Mouse (Mus musculus): Measurements from ENCODE around the gene Rgs6.

Gene Rgs6

DNA sequence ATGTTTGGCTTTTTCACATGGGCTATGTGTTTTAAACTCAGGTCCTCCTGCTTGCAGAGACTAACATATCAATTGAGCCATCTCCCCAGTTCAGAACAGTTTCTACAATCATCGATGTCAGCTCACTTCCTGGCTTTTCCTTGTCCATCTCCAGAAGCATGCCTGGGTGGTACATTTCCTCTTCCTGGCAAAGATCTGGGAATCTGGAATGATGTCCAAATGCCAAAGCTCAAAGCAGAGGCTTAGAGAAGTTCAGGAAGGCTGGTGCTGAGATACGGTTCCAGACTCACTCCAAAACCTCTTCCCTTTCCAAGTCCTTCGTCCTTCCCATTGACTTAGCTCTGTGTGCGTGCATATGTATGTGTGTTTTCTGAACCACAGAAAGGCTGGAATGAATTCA, 59.8 kb downstream of the Rgs6 start:
- DNase-seq (ENCODE audit: low read depth, low spot score), result no peak

DNA sequence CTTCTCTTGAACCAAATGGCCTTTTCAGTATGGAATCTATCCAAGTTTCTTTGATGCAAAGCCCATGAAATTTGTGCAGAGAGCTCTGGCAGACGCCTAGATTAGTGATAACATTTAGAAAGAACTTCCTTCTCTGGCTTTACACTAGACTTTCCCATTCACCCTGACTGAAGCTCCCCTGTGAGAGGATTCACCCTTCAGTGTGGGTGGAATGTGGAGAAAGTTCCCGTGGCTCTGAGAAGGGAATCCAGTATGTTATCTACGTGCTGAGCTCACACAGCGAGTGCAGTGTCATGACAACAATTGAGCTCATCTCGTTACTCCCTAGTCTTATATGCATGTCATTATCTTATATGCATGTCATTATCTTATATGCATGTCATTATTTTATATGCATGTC, 61.9 kb downstream of the Rgs6 start:
- DNase-seq (ENCODE audit: low read depth, low spot score), result no peak

DNA sequence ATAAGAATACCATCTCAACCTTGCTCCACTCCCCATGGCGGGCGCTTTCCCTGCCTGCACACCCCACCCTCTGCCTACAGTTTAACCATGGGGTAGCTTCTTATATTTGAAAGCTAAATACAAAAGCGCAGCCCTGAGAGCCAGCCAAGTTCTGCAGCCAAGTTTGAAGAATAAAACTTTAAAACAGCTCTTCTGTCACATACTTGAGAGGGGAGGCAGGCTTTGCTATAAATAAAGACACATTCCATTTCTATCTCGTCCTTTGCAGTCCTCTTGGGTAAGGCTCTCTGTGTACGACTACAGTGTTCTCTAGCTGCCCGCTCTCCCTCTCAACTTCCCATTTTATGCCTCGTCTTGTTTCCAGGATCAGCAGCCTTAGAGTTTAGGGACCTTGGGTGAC, 76.5 kb downstream of the Rgs6 start:
- DNase-seq (ENCODE audit: low read depth, low spot score), result peak; percentile 85

DNA sequence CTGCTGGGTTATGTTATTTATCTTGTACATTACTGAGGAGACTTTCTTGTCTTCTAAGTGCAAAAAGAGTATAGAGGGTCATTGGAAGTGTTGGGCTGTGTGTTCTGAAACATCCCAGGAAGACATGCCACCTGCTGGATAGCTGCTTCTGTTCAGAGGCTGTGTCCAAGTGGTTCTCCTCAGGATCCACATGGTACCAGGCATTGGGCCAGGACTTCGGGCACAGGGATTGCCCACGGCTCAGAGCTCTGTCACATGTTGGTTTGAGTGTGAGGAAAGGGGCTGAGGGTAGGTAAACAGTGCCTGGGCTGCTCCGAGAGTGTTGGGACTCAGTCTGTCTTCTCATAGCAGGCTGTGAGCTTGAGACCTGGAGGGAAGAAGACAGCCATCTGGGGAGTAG, 79.3 kb downstream of the Rgs6 start:
- DNase-seq (ENCODE audit: low read depth, low spot score), result no peak

DNA sequence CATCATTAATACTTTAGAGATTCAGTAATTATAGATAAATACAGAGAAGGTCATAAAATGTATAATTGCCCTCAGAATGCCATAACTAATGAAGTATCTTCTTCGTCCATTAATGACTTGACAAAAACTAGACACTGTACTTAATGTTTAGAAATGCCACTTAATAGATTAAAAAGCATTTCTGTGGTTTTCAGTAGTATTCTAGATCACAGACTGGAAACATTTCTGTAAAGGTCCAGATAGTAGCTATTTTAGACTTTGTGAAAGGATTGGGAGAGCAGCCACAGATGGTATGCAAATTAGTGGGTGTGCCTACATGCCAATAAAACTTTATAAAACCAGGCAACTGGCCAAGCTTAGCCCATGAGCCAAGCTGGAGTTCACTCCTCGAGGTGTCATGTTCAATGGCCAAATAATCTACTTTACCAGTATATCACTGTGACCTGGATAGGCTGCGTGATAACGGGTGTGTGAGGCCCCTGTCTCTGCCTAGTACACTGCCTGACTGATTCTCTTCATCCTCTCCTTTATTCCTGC, 82.2 kb downstream of the Rgs6 start:
- peak; percentile 35 for DNase-seq (ENCODE audit: low read depth, low spot score)

DNA sequence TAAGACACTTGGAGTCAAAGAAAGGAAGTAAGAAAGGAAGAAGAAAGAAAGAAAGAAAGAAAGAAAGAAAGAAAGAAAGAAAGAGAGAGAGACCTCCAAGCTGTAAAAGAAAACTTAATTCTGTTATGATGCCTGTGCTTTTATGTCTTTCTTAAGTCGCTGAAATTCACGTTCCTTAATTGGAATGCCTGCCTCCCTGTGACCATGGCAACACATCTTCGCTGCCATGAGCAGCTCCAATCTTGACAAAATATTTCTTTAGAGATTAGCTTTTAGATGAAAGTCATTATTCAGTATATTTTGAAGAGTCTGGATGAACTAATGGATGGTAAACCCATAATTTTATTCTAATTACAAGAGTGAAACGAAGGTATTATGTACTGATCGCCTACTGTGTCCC, 83.5 kb downstream of the Rgs6 start:
- DNase-seq (ENCODE audit: low read depth, low spot score), result no peak

DNA sequence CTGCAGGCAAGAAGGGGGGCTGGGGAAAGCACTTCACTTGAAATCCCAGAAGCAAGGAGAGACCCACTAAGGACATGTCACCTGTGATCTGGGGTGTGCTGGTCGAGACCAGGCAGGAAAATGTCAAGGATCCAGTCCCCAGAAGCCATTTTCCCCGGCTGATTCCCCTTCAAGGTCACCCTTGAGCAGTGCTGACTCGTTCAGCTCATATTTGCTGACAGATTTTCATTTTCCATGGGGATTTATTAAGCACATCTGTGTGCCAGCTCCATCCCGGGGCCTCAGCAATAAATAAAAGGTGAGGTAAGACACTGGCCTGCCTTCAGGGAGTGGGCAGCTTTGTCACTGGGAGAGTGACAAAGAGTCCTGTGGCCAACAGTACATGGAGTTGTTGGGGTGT, 87.0 kb downstream of the Rgs6 start:
- no peak for DNase-seq (ENCODE audit: low read depth, low spot score)

DNA sequence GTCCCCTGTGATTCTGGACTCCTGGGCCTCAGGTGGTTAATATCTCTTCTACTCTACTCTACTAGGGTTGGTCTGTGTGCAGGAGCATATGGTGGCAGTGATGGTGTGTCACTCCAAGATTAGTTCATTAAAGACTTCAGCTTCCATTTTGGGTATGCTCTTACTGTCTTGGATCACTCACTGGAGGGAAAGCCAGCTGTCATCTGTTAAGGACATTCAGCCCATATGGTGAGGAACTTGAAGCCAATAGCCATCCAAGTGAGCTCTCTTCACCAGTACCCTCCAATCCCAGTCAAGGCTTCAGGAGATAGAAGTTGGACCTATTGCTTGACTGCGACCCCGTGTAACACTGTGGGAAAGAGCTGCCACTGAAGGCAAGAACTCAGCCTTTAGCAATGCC, 98.9 kb downstream of the Rgs6 start:
- peak; percentile 55 for DNase-seq (ENCODE audit: low read depth, low spot score)

DNA sequence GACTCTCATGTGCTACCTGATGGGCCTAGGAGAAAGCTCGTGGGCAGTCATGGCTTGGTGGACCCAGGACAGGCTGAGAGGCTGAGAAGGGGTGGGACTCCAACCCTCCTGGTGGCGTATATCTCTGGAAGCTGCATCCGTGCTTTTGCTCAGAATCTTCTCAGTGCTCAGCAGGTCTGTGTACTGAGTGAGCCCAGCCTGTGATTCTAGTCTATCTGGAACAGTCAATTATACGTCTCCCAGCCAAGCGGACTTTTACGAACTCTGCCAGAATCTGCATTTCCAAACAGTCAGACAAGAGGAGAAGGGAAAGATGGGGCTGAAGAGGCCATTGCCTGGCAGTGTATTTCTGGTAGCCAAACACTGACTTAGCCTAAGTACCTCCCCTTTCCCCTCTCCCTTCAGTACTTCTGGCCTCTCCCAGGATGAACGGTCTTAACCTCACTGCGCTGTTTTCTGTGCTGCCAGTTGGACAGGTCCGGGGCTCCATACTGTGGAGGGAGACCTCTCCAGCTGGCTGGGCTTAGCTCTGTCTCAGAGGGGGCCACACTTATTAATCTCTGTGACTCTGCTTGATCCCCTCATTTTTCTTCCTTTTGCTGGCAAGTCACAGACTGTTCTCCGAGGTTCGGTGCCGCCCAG, 110.9 kb downstream of the Rgs6 start:
- DNase-seq (ENCODE audit: low read depth, low spot score), result no peak

DNA sequence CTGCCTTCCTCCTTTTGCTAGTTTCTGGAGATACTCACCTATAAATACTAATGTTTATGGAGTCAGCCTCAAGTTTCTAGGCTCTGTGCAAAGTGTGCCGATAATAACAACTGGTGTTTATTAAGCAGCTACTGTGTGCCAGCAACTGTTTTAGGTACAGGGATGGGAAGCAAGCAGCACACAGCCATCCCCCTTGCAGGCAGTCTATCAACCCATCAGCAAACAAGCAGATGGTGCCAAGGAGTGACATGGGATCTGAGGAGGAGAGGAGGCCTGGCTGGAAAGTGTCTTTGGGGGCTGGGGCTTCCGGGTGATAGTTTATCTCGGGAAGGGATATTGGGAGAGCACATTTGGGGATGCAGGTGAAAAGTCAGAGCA, 111.4 kb downstream of the Rgs6 start:
- DNase-seq (ENCODE audit: low read depth, low spot score), result no peak

DNA sequence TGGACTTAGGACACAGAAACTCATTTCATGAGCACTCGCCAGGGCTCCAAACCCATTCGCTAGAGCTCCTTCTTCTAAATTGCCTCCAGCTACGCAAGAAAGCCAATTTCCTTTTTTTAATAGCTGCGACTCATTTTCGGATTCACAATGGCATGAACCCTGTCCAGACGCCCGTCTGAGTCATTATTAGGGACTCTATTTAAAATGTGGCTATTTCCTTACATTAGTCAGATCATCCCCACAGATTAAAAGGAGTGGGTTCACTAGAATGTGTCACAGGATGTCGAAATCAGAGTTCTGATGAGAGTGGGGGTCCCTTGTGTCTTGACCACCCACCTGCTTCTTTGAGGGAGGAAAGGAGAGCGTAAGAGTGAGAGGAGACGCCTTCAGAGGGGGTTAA, 112.1 kb downstream of the Rgs6 start:
- no peak for DNase-seq (ENCODE audit: low read depth, low spot score)

DNA sequence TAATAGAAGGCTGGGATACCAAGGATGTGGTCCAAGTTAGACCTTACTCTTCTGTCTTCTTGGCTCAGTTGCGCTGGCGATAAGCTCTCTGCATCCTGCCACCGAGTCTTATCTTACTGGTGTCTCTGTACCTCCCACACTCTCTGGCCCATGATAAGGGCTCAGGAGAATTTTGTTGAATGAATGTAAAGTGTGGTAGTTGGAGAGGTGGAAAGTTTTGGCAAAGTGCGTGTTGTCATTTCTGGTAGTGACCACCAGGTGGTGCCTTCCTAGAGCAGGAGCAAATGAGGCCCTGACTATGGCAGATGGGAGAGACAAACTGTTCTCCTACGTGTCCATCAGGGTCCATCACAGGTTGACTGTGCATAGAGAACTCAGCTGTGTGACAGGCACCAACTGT, 112.7 kb downstream of the Rgs6 start:
- no peak for DNase-seq (ENCODE audit: low read depth, low spot score)

DNA sequence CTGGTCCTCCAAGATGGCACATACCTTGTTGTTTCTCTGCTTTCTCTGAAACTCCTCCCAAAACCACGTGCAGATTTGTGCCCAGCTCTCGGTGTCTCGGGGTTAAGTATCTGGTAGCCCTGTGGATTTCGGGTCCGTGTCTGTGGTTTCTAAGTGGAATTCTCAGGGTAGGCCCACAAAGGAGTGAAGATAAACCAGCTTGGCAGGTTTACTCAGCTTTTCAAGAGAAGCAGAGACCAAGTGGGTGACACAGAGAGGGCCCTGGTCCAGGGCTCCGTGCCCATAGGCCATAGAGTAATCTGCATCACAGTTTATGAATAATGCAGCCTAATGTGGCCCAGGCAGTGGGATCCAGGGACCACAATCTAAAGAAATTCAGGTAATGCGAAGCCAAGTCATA, 113.3 kb downstream of the Rgs6 start:
- DNase-seq (ENCODE audit: low read depth, low spot score), result no peak

DNA sequence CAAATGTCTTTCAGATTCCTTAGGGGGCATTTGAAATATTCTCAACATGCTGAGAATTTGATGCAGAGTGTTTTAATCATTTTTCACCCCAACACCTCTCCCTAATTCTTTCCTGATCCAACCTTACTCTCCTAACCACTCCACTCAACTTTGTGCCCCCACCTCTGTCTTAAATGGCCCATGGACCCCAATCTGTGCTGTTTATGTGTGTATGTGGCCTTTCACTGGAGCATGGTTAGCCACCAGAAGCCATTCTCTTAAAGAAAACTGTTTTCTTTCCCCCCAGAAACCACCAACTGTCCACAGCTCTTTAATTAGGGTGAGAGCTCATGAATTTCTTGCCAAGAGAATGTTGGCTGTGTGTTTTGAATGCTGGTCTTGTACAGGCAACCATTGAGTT, 122.3 kb downstream of the Rgs6 start:
- no peak for DNase-seq (ENCODE audit: low read depth, low spot score)

DNA sequence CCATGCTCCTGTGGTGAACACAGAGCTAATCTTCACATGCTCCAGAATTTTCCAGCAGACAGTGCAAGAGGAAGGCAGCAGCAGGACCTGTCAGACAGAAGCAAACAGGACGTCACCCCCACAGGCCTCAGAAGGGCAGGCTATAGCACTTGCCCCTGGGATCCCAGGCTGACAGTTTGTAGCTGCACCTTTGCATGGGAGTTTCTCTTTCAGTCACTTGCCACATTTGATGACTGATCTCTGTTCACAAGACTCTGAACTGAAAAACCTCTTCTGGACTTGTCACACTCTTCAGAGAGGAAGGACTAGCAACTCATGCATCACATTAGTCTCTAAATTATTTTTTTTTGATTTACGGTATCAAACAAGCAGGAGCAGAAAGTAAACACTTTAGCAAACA, 126.2 kb downstream of the Rgs6 start:
- DNase-seq (ENCODE audit: low read depth, low spot score), result no peak

DNA sequence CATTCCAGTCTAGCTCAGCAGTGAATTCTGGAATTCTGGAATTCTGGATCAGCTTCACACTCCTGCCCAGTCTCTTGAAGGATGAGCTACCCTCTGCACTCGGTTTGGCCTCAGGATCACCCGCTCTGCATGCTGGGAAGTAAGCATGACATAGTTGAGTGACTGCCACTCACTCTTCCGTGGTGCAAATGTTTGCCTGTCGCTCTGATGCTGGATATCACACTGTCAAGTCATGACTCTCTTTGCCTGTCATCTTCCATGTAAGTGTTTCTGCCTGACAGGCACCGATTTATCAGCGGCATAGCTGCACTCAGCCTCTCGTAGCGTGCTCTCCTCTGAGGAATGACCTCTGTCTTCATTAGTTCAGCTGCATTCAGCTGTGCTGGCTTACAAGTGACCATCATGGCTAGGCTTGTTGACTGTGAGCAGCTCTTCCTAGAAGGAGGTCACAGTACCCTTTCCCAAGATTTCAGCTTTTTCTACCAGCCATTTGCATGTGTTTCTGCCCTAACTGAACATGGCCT, 135.0 kb downstream of the Rgs6 start:
- no peak for DNase-seq (ENCODE audit: low read depth, low spot score)

DNA sequence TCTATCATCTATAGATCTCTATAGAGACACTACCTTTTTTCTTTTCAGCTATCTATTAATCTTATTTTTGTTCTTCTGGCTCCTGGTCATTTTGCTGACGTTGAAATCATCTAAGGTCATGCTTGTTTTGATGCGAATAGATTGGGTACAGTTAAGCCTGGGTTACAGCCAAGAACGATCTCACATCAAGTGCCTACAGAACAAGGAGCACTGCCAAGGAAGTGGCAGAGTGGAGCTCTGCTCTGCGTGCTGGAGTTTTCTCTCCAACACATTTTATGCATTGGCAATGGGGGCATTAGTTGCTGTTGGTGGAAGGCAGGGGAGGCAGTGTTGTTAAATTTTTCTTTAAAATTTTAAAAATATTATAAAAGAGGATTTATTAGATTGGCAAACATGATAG, 138.2 kb downstream of the Rgs6 start:
- DNase-seq (ENCODE audit: low read depth, low spot score), result peak; percentile 19

DNA sequence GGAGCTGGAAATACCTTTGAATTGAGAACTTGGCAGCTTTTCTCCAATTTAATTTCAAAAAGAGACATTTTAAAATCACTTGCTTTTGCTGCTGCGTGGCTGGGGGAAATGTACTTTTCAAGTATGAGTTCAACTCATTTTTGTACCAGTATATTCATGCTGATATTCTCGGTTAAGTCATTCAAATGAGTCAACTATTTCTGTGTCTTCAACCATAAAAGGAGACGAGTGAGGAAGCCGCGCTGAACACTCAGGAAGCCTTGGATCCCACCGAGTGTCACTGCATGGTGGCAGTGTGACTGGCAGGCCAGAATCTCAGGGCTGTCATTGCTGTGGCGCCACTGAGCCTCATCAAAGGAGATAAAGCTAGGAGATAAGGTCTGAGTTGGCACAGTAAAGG, 143.5 kb downstream of the Rgs6 start:
- no peak for DNase-seq (ENCODE audit: low read depth, low spot score)

DNA sequence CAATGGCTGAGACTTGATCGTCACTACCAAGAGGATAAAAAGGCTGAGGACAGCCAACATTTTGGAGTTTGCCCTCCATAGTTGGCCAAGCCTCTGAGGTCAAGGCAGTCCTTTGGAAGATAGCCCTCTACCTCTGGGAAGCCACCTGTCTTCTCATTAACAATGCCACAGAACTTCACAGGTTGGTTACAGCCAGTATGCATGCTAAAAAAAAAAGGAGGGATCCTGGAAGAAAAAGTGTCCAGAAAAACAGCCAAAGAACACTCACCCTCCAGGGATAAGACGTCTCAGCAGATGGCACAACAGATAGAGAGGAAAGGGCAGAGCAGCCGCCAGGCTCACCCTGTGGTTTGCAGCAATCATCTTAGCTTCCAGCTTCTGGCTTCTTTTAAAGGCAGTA, 154.9 kb downstream of the Rgs6 start:
- DNase-seq (ENCODE audit: low read depth, low spot score), result no peak

DNA sequence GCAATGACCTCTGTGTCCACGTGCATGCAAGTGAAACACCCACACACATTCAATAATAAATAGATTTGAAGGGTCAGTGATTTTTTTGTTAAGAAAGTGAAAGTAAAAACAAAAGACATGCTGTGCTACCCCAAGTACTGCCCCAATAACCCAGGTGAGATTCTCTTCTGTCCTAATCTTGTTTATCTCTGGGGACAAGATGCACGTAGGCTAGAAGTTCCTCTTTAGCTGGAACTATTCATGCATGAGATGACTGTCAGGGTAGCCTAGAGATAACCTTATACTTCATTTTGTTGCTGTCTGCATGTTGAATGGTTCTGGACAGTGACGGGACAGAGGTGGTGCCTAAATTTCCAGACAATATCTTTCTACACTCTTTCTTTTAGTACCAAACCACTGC, 155.9 kb downstream of the Rgs6 start:
- no peak for DNase-seq (ENCODE audit: low read depth, low spot score)

DNA sequence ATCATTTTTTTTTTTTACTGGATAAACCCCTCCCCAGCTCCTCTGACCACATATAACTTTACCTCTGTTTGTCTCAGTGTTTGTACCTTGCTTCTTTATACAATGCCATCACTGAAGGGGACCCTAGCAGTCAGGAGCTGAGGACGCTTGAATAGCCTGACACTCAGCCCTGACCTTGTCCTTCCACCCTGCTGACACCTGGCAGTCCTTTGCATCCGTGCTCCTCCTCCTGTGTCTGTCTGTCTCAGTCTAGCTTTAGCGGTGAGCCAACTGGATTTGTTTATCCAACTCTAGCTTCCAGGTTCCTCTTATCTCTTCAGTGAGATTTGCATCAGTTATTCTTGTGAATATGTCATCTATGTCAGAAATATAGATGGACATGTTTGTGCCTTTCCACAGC, 156.7 kb downstream of the Rgs6 start:
- no peak for DNase-seq (ENCODE audit: low read depth, low spot score)

DNA sequence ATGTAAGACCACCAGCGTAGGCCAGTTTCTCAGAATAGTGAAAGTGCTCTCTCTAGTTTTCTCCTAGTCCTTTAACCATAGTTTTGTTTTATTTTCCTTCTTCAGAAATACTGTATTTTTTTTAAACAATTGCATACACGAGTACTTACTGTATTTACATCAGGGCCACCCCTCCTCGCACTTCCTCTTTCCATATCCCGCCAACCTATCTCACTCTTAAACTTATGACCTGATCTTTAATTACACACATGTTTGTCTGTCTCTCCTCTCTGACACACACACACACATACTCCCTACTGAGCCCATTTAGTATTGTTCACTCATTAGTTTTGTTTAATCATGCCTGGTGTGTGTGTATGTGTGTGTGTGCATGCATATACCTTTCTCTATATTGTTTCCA, 159.0 kb downstream of the Rgs6 start:
- no peak for DNase-seq (ENCODE audit: low read depth, low spot score)

DNA sequence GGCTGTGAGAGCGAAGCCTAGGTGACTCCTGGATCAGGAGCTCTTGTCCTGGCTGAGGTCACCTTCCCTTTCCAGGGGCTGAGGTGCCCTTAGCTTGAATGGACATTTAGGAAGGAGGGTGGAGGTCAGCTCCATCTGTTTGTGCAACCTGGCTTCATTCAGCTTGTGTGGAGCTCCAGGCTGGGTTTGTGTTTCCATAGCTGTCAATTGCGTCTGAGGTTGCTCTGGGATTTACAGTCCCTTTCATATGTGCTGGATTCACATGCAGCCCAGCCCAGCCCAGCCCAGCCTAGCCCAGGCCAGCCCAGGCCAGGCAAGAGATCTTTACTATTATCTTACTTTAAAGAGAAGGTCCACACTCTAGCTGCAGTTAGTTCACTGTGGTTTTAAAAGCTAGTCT, 163.8 kb downstream of the Rgs6 start:
- DNase-seq (ENCODE audit: low read depth, low spot score), result no peak

DNA sequence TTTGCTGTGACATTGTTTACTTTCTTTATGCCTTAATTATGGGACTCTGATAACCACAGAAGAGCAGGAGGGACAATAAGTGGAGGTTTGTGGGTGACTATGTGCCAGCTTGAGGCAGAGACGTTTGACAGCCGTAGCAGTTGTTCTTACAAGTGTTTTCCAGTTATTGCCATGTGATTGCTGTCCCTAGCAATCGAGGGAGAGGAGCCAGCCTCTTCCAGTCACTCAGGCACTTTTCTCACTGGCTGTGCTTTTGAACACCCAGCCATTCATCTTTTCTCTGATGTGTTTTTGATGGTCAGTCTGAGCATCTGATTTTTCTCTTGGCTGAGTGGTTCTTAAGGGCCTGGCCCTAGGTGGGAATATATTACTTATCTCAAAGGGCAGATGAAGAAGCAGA, 166.4 kb downstream of the Rgs6 start:
- no peak for DNase-seq (ENCODE audit: low read depth, low spot score)

All from telencephalon, adult 2 months (tissue).